Mouse (Mus musculus) kidney, postnatal 14 days (tissue): ENCODE results near the gene Odf3l1.
A peak's percentile ranks its signal among the peaks of the same experiment; 100 is the strongest.

Source experiments
- DNase-seq: peaks from one replicate; pipeline ENCODE4 v3.0.0; 2022; ENCODE audit warnings: mixed read lengths

Odf3l1 gene

GRCm38 (mm10) chr9:56842303-56842719 is 22.2 kb downstream of the Odf3l1 start:
- no peak for DNase-seq

GRCm38 (mm10) chr9:56841864-56842263 is 22.6 kb downstream of the Odf3l1 start:
- no peak for DNase-seq

- DNase-seq, result no peak
Measured at GRCm38 (mm10) chr9:56840721-56841120, 23.8 kb downstream of the Odf3l1 start.

GRCm38 (mm10) chr9:56835152-56835551 is 29.3 kb downstream of the Odf3l1 start:
- no peak for DNase-seq

- no peak for DNase-seq
Measured at GRCm38 (mm10) chr9:56832900-56833299, 31.6 kb downstream of the Odf3l1 start.

- DNase-seq, result no peak
Measured at GRCm38 (mm10) chr9:56831904-56832303, 32.6 kb downstream of the Odf3l1 start.

GRCm38 (mm10) chr9:56830162-56830561 is 34.3 kb downstream of the Odf3l1 start:
- peak; percentile 54 for DNase-seq

GRCm38 (mm10) chr9:56828841-56829240 is 35.6 kb downstream of the Odf3l1 start:
- DNase-seq, result no peak

GRCm38 (mm10) chr9:56828146-56828545 is 36.3 kb downstream of the Odf3l1 start:
- no peak for DNase-seq

GRCm38 (mm10) chr9:56825476-56826213 is 38.8 kb downstream of the Odf3l1 start:
- no peak for DNase-seq

- peak; percentile 35 for DNase-seq
Measured at GRCm38 (mm10) chr9:56824900-56825299, 39.6 kb downstream of the Odf3l1 start.

- DNase-seq, result no peak
Measured at GRCm38 (mm10) chr9:56810916-56811315, 53.6 kb downstream of the Odf3l1 start.

- DNase-seq, result no peak
Measured at GRCm38 (mm10) chr9:56807990-56808389, 56.5 kb downstream of the Odf3l1 start.

GRCm38 (mm10) chr9:56803146-56803545 is 61.3 kb downstream of the Odf3l1 start:
- DNase-seq, result no peak
